Mouse (Mus musculus) limb, embryonic 13.5 days (tissue): ENCODE measurements around the gene Nfyc. TPM values are rescaled to one million over a fixed set of nuclear protein-coding genes. Genes with fewer than 3 reads are reported as not detected.

ENCODE experiments used
- ATAC-seq: fragments of 200-750 bp; cut with Nextera tagmentation; 2 replicates; pipeline ENCODE4 v1.8.0; 2017; ENCODE audit warnings: low read depth, moderate number of reproducible peaks, moderate TSS enrichment; ENCODE audit not compliant: low FRiP score
- H3K27ac ChIP-seq: fragments of 300-500 bp; sonication (generic); 2 replicates; pipeline ENCODE4 v1.5.1; 2015; ENCODE audit warnings: inconsistent platforms, mild to moderate bottlenecking, moderate library complexity
- H3K27me3 ChIP-seq: fragments of 300-500 bp; sonication (generic); 2 replicates; pipeline ENCODE4 v1.6.1; 2015; ENCODE audit warnings: mild to moderate bottlenecking, inconsistent platforms
- H3K36me3 ChIP-seq: fragments of 300-500 bp; sonication (generic); 2 replicates; pipeline ENCODE4 v1.6.1; 2015; ENCODE audit warnings: inconsistent platforms, mild to moderate bottlenecking, moderate library complexity
- H3K4me1 ChIP-seq: fragments of 300-500 bp; sonication (generic); 2 replicates; pipeline ENCODE4 v1.6.1; 2015; ENCODE audit warnings: inconsistent platforms
- H3K4me2 ChIP-seq: fragments of 300-500 bp; sonication (generic); replicated peaks from 2 replicates; pipeline ENCODE4 v1.6.1; 2015; ENCODE audit warnings: inconsistent platforms, mild to moderate bottlenecking, moderate library complexity
- H3K4me3 ChIP-seq: fragments of 300-500 bp; sonication (generic); 2 replicates; pipeline ENCODE4 v1.5.1; 2015; ENCODE audit warnings: moderate library complexity, mild to moderate bottlenecking, inconsistent platforms
- H3K9ac ChIP-seq: fragments of 300-500 bp; sonication (generic); 2 replicates; pipeline ENCODE4 v1.6.1; 2015; ENCODE audit warnings: mild to moderate bottlenecking, inconsistent platforms
- H3K9me3 ChIP-seq: fragments of 300-500 bp; sonication (generic); 2 replicates; pipeline ENCODE4 v1.6.1; 2016; ENCODE audit warnings: inconsistent platforms
- WGBS: fragments of 180-500 bp; shearing (Covaris S2); methylation state at CpG from one replicate; pipeline ENCODE4 v1.1.7; 2015; 5-methylcytosine and 5-hydroxymethylcytosine counted together
- polyA plus RNA-seq: library from polyadenylated mRNA; unstranded; fragments of >200 nt; fragmentation: Nextera tagmentation; extraction: Ambion mirVana; gene quantifications from 2 replicates; pipeline ENCODE4 v1.2.1, GENCODE M21; 2015

Nfyc gene
- polyA plus RNA-seq: 105 and 109 TPM in 2 replicates

DNA sequence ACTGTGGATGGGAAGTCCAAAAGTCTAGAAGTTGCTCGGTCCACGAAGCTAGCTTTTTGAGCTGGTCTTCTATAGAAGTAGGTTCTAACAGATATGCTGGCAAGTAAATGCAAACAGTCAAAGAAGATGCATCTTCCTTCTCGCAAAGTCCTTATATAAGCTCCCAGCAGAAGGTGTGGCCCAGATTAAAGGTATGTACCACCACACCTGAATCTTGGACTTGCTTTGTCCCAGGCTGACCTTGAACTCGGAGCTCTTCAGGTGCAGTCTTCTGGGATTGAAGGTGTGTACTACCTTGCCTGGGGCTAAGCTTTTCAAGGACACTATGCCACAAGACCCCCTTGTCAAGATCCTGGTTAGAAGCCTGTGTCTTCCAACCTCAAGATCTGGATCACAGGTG lies at the start of gene Nfyc:
Nfyc (minus strand) TSS at position 101 of the 400 bp plus-strand sequence.
- H3K9me3 ChIP-seq: no peaks in the 10 kb centered on the region
- H3K27ac ChIP-seq: no peak within 1 kb of the TSS
- H3K4me3 ChIP-seq: no peak within 1 kb of the TSS
- H3K9ac ChIP-seq: 0 out of 2 replicates have a peak within 1 kb of the TSS, but pooled peaks have one; percentile 39
- no peak for ATAC-seq
- no peaks in the 10 kb centered on the region for H3K4me1 ChIP-seq
- WGBS: 90% methylated on average over 4 of the region's 4 CpGs
- no peak within 1 kb of the TSS for H3K4me2 ChIP-seq
- H3K36me3 ChIP-seq: no peaks in the 10 kb centered on the region
- no peaks in the 10 kb centered on the region for H3K27me3 ChIP-seq

DNA sequence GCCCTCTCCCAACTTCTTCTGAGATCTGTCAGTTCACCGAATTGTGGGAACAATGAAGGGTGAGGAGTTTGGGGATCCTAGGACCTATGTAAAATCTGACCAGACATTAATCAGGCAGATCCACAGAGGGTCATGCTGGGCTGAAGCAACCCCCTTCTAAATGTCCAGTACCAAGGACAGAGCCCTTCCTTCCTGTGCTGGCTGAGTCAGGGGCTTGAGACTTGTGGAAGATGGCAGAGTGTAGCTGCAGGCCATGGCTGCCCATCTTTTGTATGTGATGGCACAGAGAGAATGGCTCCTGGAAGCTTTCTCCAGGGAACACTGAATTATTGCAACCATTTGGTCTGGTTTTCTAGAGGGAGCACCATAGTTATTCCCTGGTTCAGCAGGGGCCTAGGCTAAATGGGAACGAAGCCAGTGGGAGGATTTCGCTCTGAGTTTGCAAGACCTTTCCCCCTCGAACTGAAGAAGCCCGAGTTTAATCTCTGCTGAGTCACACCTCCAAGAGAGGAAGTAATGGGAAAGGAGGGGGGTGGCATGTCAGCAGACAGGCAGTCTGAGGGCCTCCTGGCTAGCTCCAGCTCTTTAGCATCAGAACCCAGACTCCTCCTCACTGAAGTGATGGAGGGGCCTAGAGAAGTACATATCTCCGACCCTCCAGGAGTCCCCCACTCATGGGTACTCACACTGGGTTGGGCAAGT lies 49.5 kb upstream of the Nfyc start:
- Histone ChIP-seq H3K4me1 (peaks cover 21% of the 10 kb centered on the region), H3K27me3 (no peaks in the 10 kb centered on the region), H3K9me3 (no peaks in the 10 kb centered on the region), H3K4me3 (no peak overlapping the region), H3K4me2 (no peak overlapping the region), H3K27ac (no peak overlapping the region), H3K9ac (no peak overlapping the region), H3K36me3 (no peaks in the 10 kb centered on the region)
- ATAC-seq: no peak
- WGBS: 60% methylated on average over 6 of the region's 6 CpGs

GRCm38 (mm10) chr4:120879386-120879785 lies 48.0 kb upstream of the Nfyc start:
- no peak for ATAC-seq
- no peak overlapping the region for H3K27ac ChIP-seq
- no peak overlapping the region for H3K4me3 ChIP-seq
- H3K9me3 ChIP-seq: no peaks in the 10 kb centered on the region
- H3K9ac ChIP-seq: no peak overlapping the region
- no peaks in the 10 kb centered on the region for H3K36me3 ChIP-seq
- 34% methylated on average over 4 of the region's 4 CpGs for WGBS
- H3K4me2 ChIP-seq: no peak overlapping the region
- peaks cover 16% of the 10 kb centered on the region; the same call in 1 of the 2 replicates for H3K4me1 ChIP-seq
- H3K27me3 ChIP-seq: no peaks in the 10 kb centered on the region

GRCm38 (mm10) chr4:120878728-120879127 lies 47.4 kb upstream of the Nfyc start:
- ATAC-seq: peak; percentile 3; the same call in 1 of the 2 replicates
- no peak overlapping the region for H3K9ac ChIP-seq
- H3K9me3 ChIP-seq: no peaks in the 10 kb centered on the region
- no peaks in the 10 kb centered on the region for H3K36me3 ChIP-seq
- no peaks in the 10 kb centered on the region for H3K27me3 ChIP-seq
- peaks cover 16% of the 10 kb centered on the region; the same call in 1 of the 2 replicates for H3K4me1 ChIP-seq
- WGBS: 36% methylated on average over 3 of the region's 3 CpGs
- no peak overlapping the region for H3K4me2 ChIP-seq
- H3K27ac ChIP-seq: no peak overlapping the region
- H3K4me3 ChIP-seq: no peak overlapping the region

DNA sequence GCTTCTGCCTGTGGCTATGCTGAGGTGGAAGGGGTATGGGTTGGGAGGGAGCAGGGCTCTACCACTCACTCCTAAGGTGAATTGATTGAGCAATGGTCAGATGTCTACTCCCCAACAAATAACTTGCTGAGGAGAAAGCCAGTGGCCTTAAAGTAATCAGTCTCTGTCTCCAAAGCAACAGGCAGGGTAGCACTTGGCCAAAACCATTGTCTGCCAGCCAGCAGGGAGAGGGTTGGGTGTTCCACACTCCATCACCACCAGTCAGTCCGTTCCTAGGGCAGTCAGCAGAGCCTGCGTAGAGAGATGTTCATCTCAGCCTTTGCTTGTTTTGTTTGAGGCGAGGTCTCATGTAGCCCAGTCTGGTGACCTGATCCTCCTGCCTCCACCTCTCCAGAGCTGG lies 44.6 kb upstream of the Nfyc start:
- no peak overlapping the region for H3K4me2 ChIP-seq
- H3K4me3 ChIP-seq: no peak overlapping the region
- no peak overlapping the region for H3K9ac ChIP-seq
- no peak for ATAC-seq
- H3K27ac ChIP-seq: no peak overlapping the region
- H3K27me3 ChIP-seq: no peaks in the 10 kb centered on the region
- 0 out of 2 replicates have a peak, but pooled peaks cover 8% of the 10 kb centered on the region for H3K4me1 ChIP-seq
- no peaks in the 10 kb centered on the region for H3K36me3 ChIP-seq
- WGBS: 74% methylated on average over 3 of the region's 3 CpGs
- H3K9me3 ChIP-seq: no peaks in the 10 kb centered on the region

DNA sequence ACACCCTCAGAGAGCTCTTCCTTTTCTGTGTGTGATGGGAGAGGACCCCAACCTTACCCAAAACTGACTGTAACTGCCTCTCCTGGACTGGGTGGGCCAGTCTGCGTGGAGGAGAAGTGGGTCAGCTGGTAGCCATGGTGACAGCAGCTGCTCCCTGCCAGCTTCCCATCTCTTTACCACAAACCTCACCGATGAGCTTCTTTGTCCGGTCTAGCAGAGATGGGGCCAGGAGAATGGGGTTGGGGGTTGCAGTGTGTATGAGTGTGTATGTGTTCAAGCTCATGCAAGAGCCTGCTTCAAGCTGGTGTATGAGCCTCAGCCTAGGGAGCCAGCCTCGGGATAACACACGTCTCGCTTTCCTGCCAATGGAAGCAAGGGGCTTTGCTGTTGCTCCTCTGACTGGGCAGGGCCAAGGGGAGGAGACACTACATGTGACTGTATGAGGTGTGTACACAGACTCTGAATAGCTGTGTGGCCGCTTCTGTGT lies 38.9 kb upstream of the Nfyc start:
- no peak for ATAC-seq

GRCm38 (mm10) chr4:120868988-120869387 lies 37.6 kb upstream of the Nfyc start:
- Histone ChIP-seq H3K4me3 (no peak overlapping the region), H3K27me3 (no peaks in the 10 kb centered on the region), H3K4me1 (no peaks in the 10 kb centered on the region), H3K9ac (no peak overlapping the region), H3K4me2 (no peak overlapping the region), H3K27ac (no peak overlapping the region), H3K9me3 (no peaks in the 10 kb centered on the region), H3K36me3 (no peaks in the 10 kb centered on the region)
- 64% methylated on average over 3 of the region's 3 CpGs for WGBS
- ATAC-seq: no peak

More for the DNA sequence above, 38.9 kb upstream of the Nfyc start:
- Histone ChIP-seq H3K9ac (no peak overlapping the region), H3K4me2 (no peak overlapping the region), H3K4me1 (no peaks in the 10 kb centered on the region), H3K4me3 (no peak overlapping the region), H3K27me3 (no peaks in the 10 kb centered on the region), H3K36me3 (no peaks in the 10 kb centered on the region), H3K27ac (no peak overlapping the region), H3K9me3 (no peaks in the 10 kb centered on the region)
- 70% methylated on average over 7 of the region's 7 CpGs for WGBS

DNA sequence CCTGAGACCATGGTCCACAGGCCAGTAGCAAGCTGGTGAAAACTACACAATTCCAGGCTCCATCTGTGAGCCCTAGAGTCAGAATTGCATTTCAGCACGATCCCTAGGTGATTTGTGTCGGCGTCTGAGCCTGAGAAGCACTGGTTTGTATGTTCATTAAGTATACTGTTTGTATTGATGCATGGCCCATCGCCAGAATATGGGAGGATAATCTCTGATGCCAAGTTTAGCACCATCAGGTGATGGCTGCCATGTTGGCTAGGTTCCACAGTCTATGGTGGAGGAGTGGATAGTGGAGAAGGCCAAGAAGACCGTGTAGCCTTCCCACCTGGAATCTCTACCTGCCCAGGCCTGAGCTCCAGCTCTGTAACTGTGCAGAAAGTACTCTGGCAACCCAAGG lies 36.9 kb upstream of the Nfyc start:
- 83% methylated on average over 5 of the region's 5 CpGs for WGBS
- no peak overlapping the region for H3K27ac ChIP-seq
- no peak overlapping the region for H3K9ac ChIP-seq
- H3K4me1 ChIP-seq: no peaks in the 10 kb centered on the region
- no peak for ATAC-seq
- no peaks in the 10 kb centered on the region for H3K9me3 ChIP-seq
- H3K27me3 ChIP-seq: no peaks in the 10 kb centered on the region
- H3K36me3 ChIP-seq: no peaks in the 10 kb centered on the region
- no peak overlapping the region for H3K4me2 ChIP-seq
- H3K4me3 ChIP-seq: no peak overlapping the region

GRCm38 (mm10) chr4:120866211-120866610 lies 34.8 kb upstream of the Nfyc start:
- no peak overlapping the region for H3K27ac ChIP-seq
- H3K4me3 ChIP-seq: no peak overlapping the region
- no peak overlapping the region for H3K9ac ChIP-seq
- H3K4me1 ChIP-seq: no peaks in the 10 kb centered on the region
- no peaks in the 10 kb centered on the region for H3K27me3 ChIP-seq
- no peaks in the 10 kb centered on the region for H3K36me3 ChIP-seq
- ATAC-seq: peak; percentile 78
- H3K9me3 ChIP-seq: no peaks in the 10 kb centered on the region
- H3K4me2 ChIP-seq: no peak overlapping the region
- WGBS: 0% methylated on average over 6 of the region's 6 CpGs

DNA sequence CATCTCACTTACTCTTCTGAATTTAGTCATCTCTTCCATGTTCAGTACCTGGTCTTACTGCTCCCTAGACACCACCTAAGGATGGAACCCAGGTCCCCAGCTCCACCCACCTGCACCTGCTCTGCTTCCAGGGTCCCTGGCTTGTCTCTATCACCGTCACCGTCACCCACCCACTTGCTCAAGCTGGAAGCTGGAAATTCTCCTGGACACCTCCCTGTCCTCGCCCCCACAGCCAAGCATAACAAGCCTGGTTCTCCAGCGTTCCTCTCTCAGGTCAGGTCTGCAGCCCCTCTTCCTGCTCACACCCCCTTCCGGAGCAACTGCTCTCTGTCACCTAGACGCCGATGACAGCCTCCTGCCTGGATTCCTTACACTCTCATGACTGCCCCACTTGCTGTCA lies 28.5 kb upstream of the Nfyc start:
- peaks cover 40% of the 10 kb centered on the region for H3K27me3 ChIP-seq
- H3K36me3 ChIP-seq: no peaks in the 10 kb centered on the region
- no peaks in the 10 kb centered on the region for H3K9me3 ChIP-seq
- H3K27ac ChIP-seq: no peak overlapping the region
- WGBS: 54% methylated on average over 7 of the region's 7 CpGs
- ATAC-seq: no peak
- 0 out of 2 replicates have a peak, but pooled peaks cover 4% of the 10 kb centered on the region for H3K4me1 ChIP-seq
- H3K9ac ChIP-seq: no peak overlapping the region
- no peak overlapping the region for H3K4me2 ChIP-seq
- H3K4me3 ChIP-seq: no peak overlapping the region

DNA sequence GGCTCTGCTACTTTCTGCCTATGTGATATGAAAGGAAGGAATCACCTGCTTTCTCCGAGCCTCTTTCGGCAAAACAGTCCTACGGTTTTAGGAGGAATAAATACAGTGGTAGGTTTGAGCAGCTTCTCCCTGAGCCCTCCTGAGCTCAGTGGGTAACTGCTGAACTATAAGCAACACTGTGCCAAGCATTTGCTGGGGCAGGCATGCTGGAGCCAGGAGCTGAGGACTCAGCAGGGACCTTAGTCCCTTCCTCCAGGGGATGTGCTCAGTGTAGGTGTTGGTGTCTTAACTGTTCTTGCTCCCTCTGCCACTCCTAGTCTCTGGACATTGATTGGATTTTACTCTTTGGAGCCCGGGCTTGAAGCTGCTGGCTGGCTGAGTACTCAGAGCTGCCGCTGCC lies 25.0 kb upstream of the Nfyc start:
- 52% methylated on average over 5 of the region's 5 CpGs for WGBS
- no peak for ATAC-seq
- H3K4me1 ChIP-seq: 0 out of 2 replicates have a peak, but pooled peaks cover 4% of the 10 kb centered on the region
- no peaks in the 10 kb centered on the region for H3K36me3 ChIP-seq
- peaks cover 70% of the 10 kb centered on the region for H3K27me3 ChIP-seq
- no peak overlapping the region for H3K27ac ChIP-seq
- no peak overlapping the region for H3K9ac ChIP-seq
- H3K4me3 ChIP-seq: no peak overlapping the region
- H3K9me3 ChIP-seq: peaks cover 5% of the 10 kb centered on the region
- H3K4me2 ChIP-seq: no peak overlapping the region

DNA sequence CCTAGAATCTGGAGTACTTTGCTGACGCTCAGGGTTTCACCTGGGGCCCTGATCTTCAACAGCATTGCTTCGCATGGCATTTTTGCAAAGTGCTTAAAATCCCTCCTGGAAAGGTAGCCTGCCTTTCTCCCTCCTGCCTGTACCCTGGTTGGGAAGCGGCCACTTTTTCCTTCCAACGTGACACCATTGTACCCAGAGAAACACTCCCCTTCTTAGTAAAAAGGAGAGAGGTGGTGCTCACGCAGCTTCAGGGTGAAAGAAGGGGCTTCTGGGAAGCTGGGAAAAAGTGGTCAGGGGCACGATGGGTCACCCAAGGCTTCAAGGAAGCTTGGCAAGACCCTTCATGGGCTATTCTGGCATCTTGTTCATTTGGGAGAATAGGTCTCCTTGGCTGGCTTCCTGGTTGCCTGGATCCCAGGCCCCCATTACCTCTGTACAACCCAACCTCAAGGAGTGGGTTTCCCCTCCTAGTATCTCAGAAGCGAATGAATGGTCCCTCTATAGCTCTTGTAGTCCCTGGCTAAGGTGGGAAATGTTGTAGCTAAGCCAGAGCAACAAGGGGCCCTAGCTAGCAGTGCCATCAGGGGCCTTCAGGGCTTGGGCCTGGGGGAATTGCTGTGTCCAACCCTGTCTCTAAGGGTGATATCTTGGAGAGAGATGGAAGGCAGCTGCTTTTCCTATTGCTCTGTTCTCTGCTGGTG lies 24.1 kb upstream of the Nfyc start:
- H3K9ac ChIP-seq: no peak overlapping the region; the same call in 1 of the 2 replicates

More for the DNA sequence above, 24.1 kb upstream of the Nfyc start:
- Histone ChIP-seq H3K27me3 (peaks cover 70% of the 10 kb centered on the region), H3K36me3 (no peaks in the 10 kb centered on the region), H3K4me1 (0 out of 2 replicates have a peak, but pooled peaks cover 4% of the 10 kb centered on the region), H3K9me3 (peaks cover 5% of the 10 kb centered on the region), H3K27ac (no peak overlapping the region), H3K4me2 (peak overlapping the region; percentile 88), H3K4me3 (peak overlapping the region; percentile 56)
- WGBS: 20% methylated on average over 7 of the region's 7 CpGs
- ATAC-seq: no peak
